8 mouse cellular contexts compared by ENCODE assay signal in the genomic region with DNA sequence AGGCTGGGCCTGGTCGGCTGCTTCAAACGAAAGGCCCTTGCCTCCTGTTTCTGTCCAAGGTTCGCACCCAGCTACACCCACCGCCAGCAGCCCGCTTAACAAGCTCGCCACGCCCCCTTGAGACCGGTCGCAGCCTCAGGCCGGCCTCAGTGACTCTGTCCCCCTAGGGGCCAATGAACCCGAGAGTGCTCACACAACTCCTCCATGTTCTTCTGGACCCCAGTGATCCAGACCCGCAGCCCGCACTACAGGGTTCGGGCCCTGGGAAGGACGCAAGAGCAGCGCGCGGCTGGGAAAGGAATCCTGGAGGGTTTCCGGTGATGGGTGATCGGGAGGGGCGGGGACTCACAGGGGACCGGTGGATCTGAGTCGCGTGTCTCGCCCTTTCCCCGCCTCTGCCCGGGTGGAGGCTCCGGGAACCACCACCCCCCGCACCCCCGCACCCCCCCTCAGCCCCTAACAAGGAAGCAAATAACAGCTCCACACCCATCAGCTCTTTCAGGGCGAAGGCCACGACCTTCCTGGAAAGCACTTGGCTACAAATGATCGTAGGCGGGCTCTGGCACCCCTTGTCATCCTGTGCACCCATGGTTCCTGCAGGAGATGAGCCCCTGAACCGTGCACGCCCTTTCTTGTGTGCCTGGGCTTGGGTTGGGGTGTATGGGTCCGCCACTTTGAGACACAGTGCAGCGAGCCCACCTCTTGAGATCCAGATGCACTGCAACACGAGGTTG. TPM values are rescaled to one million over a fixed set of nuclear protein-coding genes. Genes with fewer than 3 reads are reported as not detected.
DNase-seq lines count a peak whose midpoint lies in the region; ATAC-seq and TF ChIP-seq lines count a peak whose summit lies in the region.

No protein-coding gene starts in this region.

- H3K9me3 ChIP-seq in embryonic facial prominence, embryonic 12.5 days: no peaks in the 10 kb centered on the region
- H3K9me3 ChIP-seq in heart, embryonic 15.5 days (replicated peaks): no peaks in the 10 kb centered on the region
- no peaks in the 10 kb centered on the region for H3K9me3 ChIP-seq in kidney, postnatal 0 days (replicated peaks; ENCODE audit: low read length)
- H3K9me3 ChIP-seq in neural tube, embryonic 12.5 days: no peaks in the 10 kb centered on the region

- TF ChIP-seq CTCF in kidney, postnatal 0 days (IDR thresholded peaks at IDR 0.05; ENCODE audit: low read depth): peak; percentile 49; the same call in 1 of the 2 replicates

- peaks cover 16% of the 10 kb centered on the region for H3K4me1 ChIP-seq in embryonic facial prominence, embryonic 12.5 days
- peaks cover 56% of the 10 kb centered on the region for H3K4me1 ChIP-seq in heart, embryonic 15.5 days (replicated peaks)
- H3K4me1 ChIP-seq in kidney, postnatal 0 days (replicated peaks; ENCODE audit: insufficient read depth, low read length): peaks cover 24% of the 10 kb centered on the region
- H3K4me1 ChIP-seq in neural tube, embryonic 12.5 days: peaks cover 27% of the 10 kb centered on the region

- no peak overlapping the region for H3K27ac ChIP-seq in embryonic facial prominence, embryonic 12.5 days
- peak overlapping the region; percentile 88 for H3K27ac ChIP-seq in heart, embryonic 15.5 days
- peak overlapping the region; percentile 64; the same call in 1 of the 2 replicates for H3K27ac ChIP-seq in kidney, postnatal 0 days
- no peak overlapping the region for H3K27ac ChIP-seq in neural tube, embryonic 12.5 days

- WGBS in embryonic facial prominence, embryonic 12.5 days: under 1% methylated on average over 30 of the region's 39 CpGs
- WGBS in heart, embryonic 15.5 days: 1% methylated on average over 39 of the region's 39 CpGs
- WGBS in kidney, postnatal 0 days: under 1% methylated on average over 39 of the region's 39 CpGs
- WGBS in neural tube, embryonic 12.5 days: under 1% methylated on average over 39 of the region's 39 CpGs

- H3K4me3 ChIP-seq in embryonic facial prominence, embryonic 12.5 days: peak overlapping the region; percentile 40
- peak overlapping the region; percentile 55 for H3K4me3 ChIP-seq in heart, embryonic 15.5 days
- peak overlapping the region; percentile 38 for H3K4me3 ChIP-seq in kidney, postnatal 0 days (replicated peaks; ENCODE audit: low read depth, low read length)
- H3K4me3 ChIP-seq in neural tube, embryonic 12.5 days: peak overlapping the region; percentile 37

- H3K4me2 ChIP-seq in embryonic facial prominence, embryonic 12.5 days (replicated peaks): peak overlapping the region; percentile 79
- H3K4me2 ChIP-seq in heart, embryonic 15.5 days: peak overlapping the region; percentile 92
- peak overlapping the region; percentile 69 for H3K4me2 ChIP-seq in kidney, postnatal 0 days (ENCODE audit: low read length)
- H3K4me2 ChIP-seq in neural tube, embryonic 12.5 days (replicated peaks): peak overlapping the region; percentile 83

- DNase-seq in A20 (ENCODE audit: low read depth, low spot score) (peak; percentile 73), MN1 (ENCODE audit: low spot score) (peak; percentile 82)
- DNase-seq in kidney, postnatal 0 days (ENCODE audit: low spot score): peak; percentile 68
- peak; percentile 90 to 92 for DNase-seq in lung, adult 18-20 months
- no peak for DNase-seq in c-Kit-positive CD71-positive TER-119-positive erythroid progenitor cells, embryonic 14.5 days (ENCODE audit: low spot score)

- no peaks in the 10 kb centered on the region for H3K27me3 ChIP-seq in embryonic facial prominence, embryonic 12.5 days
- H3K27me3 ChIP-seq in heart, embryonic 15.5 days: no peaks in the 10 kb centered on the region
- H3K27me3 ChIP-seq in kidney, postnatal 0 days (ENCODE audit: insufficient read depth, low read length): no peaks in the 10 kb centered on the region
- no peaks in the 10 kb centered on the region for H3K27me3 ChIP-seq in neural tube, embryonic 12.5 days (replicated peaks)

- peak overlapping the region; percentile 47 for H3K9ac ChIP-seq in embryonic facial prominence, embryonic 12.5 days
- H3K9ac ChIP-seq in heart, embryonic 15.5 days: peak overlapping the region; percentile 51
- H3K9ac ChIP-seq in kidney, postnatal 0 days (ENCODE audit: low read depth, low read length): peak overlapping the region; percentile 49; the same call in 1 of the 2 replicates
- H3K9ac ChIP-seq in neural tube, embryonic 12.5 days: peak overlapping the region; percentile 56

- ATAC-seq in embryonic facial prominence, embryonic 12.5 days (ENCODE audit: insufficient number of reproducible peaks, insufficient read depth, low FRiP score, low TSS enrichment): no peak
- peak; percentile 28 for ATAC-seq in heart, embryonic 15.5 days (replicated peaks; ENCODE audit: insufficient number of reproducible peaks, insufficient read depth, low FRiP score, low read depth)
- ATAC-seq in kidney, postnatal 0 days (replicated peaks; ENCODE audit: low FRiP score, low read depth): peak; percentile 30
- ATAC-seq in neural tube, embryonic 12.5 days (ENCODE audit: low FRiP score, low read depth): peak; percentile 46

- H3K36me3 ChIP-seq in embryonic facial prominence, embryonic 12.5 days: no peaks in the 10 kb centered on the region
- no peaks in the 10 kb centered on the region for H3K36me3 ChIP-seq in heart, embryonic 15.5 days
- no peaks in the 10 kb centered on the region for H3K36me3 ChIP-seq in kidney, postnatal 0 days (ENCODE audit: insufficient read depth, low read length)
- no peaks in the 10 kb centered on the region for H3K36me3 ChIP-seq in neural tube, embryonic 12.5 days

RNA-seq across cellular contexts. Expression of a gene that starts 17.9 kb away (rescaled TPM):
- polyA plus RNA-seq in embryonic facial prominence, embryonic 12.5 days (2016; fragmentation: Nextera tagmentation; extraction: Ambion mirVana): 71.9 and 75.7 TPM in 2 replicates
- polyA plus RNA-seq in heart, embryonic 15.5 days (2015; fragmentation: Nextera tagmentation; extraction: Ambion mirVana): 47.5 and 62.1 TPM in 2 replicates
- 79.0 and 89.8 TPM in 2 replicates for polyA plus RNA-seq in kidney, postnatal 0 days (2015; fragmentation: Nextera tagmentation; extraction: Ambion mirVana)
- 62.8 and 65.2 TPM in 2 replicates for polyA plus RNA-seq in neural tube, embryonic 12.5 days (2016; fragmentation: Nextera tagmentation; extraction: Ambion mirVana)

RNA-seq across cellular contexts. Expression of a gene that starts 18.2 kb away (rescaled TPM):
- 10.2 and 12.2 TPM in 2 replicates for polyA plus RNA-seq in embryonic facial prominence, embryonic 12.5 days (2016; fragmentation: Nextera tagmentation; extraction: Ambion mirVana)
- 8.6 and 11.2 TPM in 2 replicates for polyA plus RNA-seq in heart, embryonic 15.5 days (2015; fragmentation: Nextera tagmentation; extraction: Ambion mirVana)
- polyA plus RNA-seq in kidney, postnatal 0 days (2015; fragmentation: Nextera tagmentation; extraction: Ambion mirVana): 9.8 and 11.2 TPM in 2 replicates
- 7.6 and 9.9 TPM in 2 replicates for polyA plus RNA-seq in neural tube, embryonic 12.5 days (2016; fragmentation: Nextera tagmentation; extraction: Ambion mirVana)

RNA-seq across cellular contexts. Expression of a gene that starts 24.6 kb away (rescaled TPM):
- polyA plus RNA-seq in embryonic facial prominence, embryonic 12.5 days (2016; fragmentation: Nextera tagmentation; extraction: Ambion mirVana): 50.6 and 56.9 TPM in 2 replicates
- 61.4 and 71.9 TPM in 2 replicates for polyA plus RNA-seq in heart, embryonic 15.5 days (2015; fragmentation: Nextera tagmentation; extraction: Ambion mirVana)
- polyA plus RNA-seq in kidney, postnatal 0 days (2015; fragmentation: Nextera tagmentation; extraction: Ambion mirVana): 83.4 and 88.6 TPM in 2 replicates
- polyA plus RNA-seq in neural tube, embryonic 12.5 days (2016; fragmentation: Nextera tagmentation; extraction: Ambion mirVana): 52.4 and 52.9 TPM in 2 replicates

Comparison
In these comparisons a context has a peak if more than half of its experiments do, and no peak if none do; other contexts are left out.
1. H3K27ac ChIP-seq: peak in heart, embryonic 15.5 days (single experiment) and kidney, postnatal 0 days (single experiment); none in embryonic facial prominence, embryonic 12.5 days (single experiment) and neural tube, embryonic 12.5 days (single experiment).
2. Peak in every context shown above with its lines, with median percentiles within 50 percentile points of each other: H3K4me2 ChIP-seq, H3K4me3 ChIP-seq and H3K9ac ChIP-seq.